Mouse (Mus musculus) liver, embryonic 14.5 days (tissue): ENCODE data around the gene Afdn. TPM values are rescaled to one million over a fixed set of nuclear protein-coding genes. Genes with fewer than 3 reads are reported as not detected.

ENCODE experiments used
- ATAC-seq: fragments of 200-750 bp; cut with Nextera tagmentation; 2 replicates; pipeline ENCODE4 v1.8.0; 2017; ENCODE audit warnings: moderate number of reproducible peaks, mild to moderate bottlenecking, moderate library complexity; ENCODE audit not compliant: insufficient read depth
- DNase-seq, 3 experiments: peaks; one replicate each; pipeline ENCODE4 v3.0.0-alpha.2; 2012 to 2013; ENCODE audit warnings: low read depth in 3 of 3, low spot score in 3 of 3
- H3K27ac ChIP-seq: fragments of 300-500 bp; sonication (generic); 2 replicates; pipeline ENCODE4 v1.5.1; 2014; ENCODE audit warnings: moderate library complexity, mild to moderate bottlenecking, control low read depth, inconsistent platforms
- H3K27me3 ChIP-seq: fragments of 300-500 bp; sonication (generic); 2 replicates; pipeline ENCODE4 v1.6.1; 2014; ENCODE audit warnings: mild to moderate bottlenecking, low read length, moderate library complexity; ENCODE audit not compliant: control insufficient read depth, insufficient read depth
- H3K36me3 ChIP-seq: fragments of 300-500 bp; sonication (generic); replicated peaks from 2 replicates; pipeline ENCODE4 v1.6.1; 2014; ENCODE audit warnings: low read depth; ENCODE audit not compliant: control insufficient read depth, insufficient read depth
- H3K4me1 ChIP-seq, 2 experiments: fragments of 200-500 bp in 1 of 2; fragments of 300-500 bp in 1 of 2; sonication (generic) in 1 of 2; replicated peaks; 2 replicates each; pipeline ENCODE4 v1.6.1; 2012 to 2014; ENCODE audit warnings: antibody characterized with exemption in 1 of 2, inconsistent platforms in 1 of 2, low read length in 1 of 2; ENCODE audit not compliant: control insufficient read depth in 2 of 2, insufficient read depth in 2 of 2
- H3K4me2 ChIP-seq: fragments of 300-500 bp; sonication (generic); 2 replicates; pipeline ENCODE4 v1.6.1; 2014; ENCODE audit warnings: low read depth, mild to moderate bottlenecking, control low read depth, moderate library complexity
- H3K4me3 ChIP-seq, 2 experiments: fragments of 200-500 bp in 1 of 2; fragments of 300-500 bp in 1 of 2; sonication (generic) in 1 of 2; 2 replicates each; pipeline ENCODE4 v1.5.1; 2012 to 2014; ENCODE audit warnings: low read depth in 2 of 2, low read length in 2 of 2, mild to moderate bottlenecking in 2 of 2, control low read depth in 1 of 2, inconsistent platforms in 1 of 2, moderate library complexity in 1 of 2; ENCODE audit not compliant: insufficient read depth in 1 of 2
- H3K9ac ChIP-seq: fragments of 300-500 bp; sonication (generic); replicated peaks from 2 replicates; pipeline ENCODE4 v1.6.1; 2014; ENCODE audit warnings: mild to moderate bottlenecking, control low read depth, moderate library complexity
- H3K9me3 ChIP-seq: fragments of 300-500 bp; sonication (generic); 2 replicates; pipeline ENCODE4 v1.6.1; 2016; ENCODE audit warnings: low read length, mixed read lengths; ENCODE audit not compliant: control insufficient read depth
- CTCF ChIP-seq: IDR thresholded peaks from 2 replicates; pipeline ENCODE4 v1.5.1; 2016; ENCODE audit warnings: antibody characterized with exemption, low read depth, control low read depth
- EP300 ChIP-seq: IDR thresholded peaks from 2 replicates; pipeline ENCODE4 v1.6.1; 2016; ENCODE audit warnings: antibody characterized with exemption, low read depth
- WGBS: fragments of 180-500 bp; shearing (Covaris S2); extraction: QIAGEN DNeasy Blood & Tissue Kit; methylation state at CpG from one replicate; pipeline ENCODE4 v1.1.7; 2014; ENCODE audit not compliant: insufficient replicate concordance; 5-methylcytosine and 5-hydroxymethylcytosine counted together
- polyA plus RNA-seq, 2 experiments: library from polyadenylated mRNA; depleted of rRNA in 1 of 2; stranded (reverse) in 1 of 2; unstranded in 1 of 2; fragments of >200 nt; fragmentation: Nextera tagmentation in 1 of 2; extraction: Ambion mirVana in 1 of 2; gene quantifications; 2 replicates each; pipeline versions ENCODE4 v1.2.1 to v1.2.3; 2012 to 2014

Afdn gene
- polyA plus RNA-seq, 2 experiments, result 6.4 to 7.1 TPM

DNA sequence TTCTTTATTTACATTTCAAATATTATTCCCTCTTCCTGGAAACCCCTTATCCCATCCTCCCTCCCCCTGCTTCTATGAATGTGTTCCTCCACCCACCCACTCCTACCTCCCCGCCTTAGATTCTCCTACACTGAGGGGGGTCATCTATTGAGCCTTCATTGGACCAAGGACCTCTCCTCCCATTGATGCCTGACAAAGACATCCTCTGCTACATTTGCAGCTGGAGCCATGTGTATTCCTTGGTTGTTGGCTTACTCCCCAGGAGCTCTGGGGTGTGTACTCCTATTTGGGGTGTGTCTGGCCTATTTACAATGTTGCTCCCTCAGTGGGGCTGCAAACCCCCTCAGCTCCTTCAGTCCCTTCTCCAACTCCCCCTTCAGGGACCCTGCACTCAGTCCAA, 109.9 kb downstream of the Afdn start:
- Histone ChIP-seq H3K27ac (no peak overlapping the region), H3K4me1 (0 out of 4 replicates have a peak, but pooled peaks cover 0 to 4% of the 10 kb centered on the region in 2 experiments), H3K36me3 (no peaks in the 10 kb centered on the region), H3K27me3 (no peaks in the 10 kb centered on the region), H3K9ac (no peak overlapping the region), H3K4me3 (no peak overlapping the region), H3K4me2 (no peak overlapping the region), H3K9me3 (no peaks in the 10 kb centered on the region)
- WGBS, result 58% methylated on average over 1 of the region's 1 CpGs
- DNase-seq (no peak), ATAC-seq (no peak)
- no peak for TF ChIP-seq EP300
- no peak for TF ChIP-seq CTCF

- Histone ChIP-seq H3K4me3 (no peak overlapping the region), H3K27ac (no peak overlapping the region), H3K9ac (no peak overlapping the region), H3K27me3 (no peaks in the 10 kb centered on the region), H3K4me1 (no peaks in the 10 kb centered on the region), H3K36me3 (no peaks in the 10 kb centered on the region), H3K4me2 (no peak overlapping the region), H3K9me3 (no peaks in the 10 kb centered on the region)
- ATAC-seq (no peak), DNase-seq (no peak)
- no peak for TF ChIP-seq EP300
- TF ChIP-seq CTCF, result no peak
- WGBS, result 62% methylated on average over 1 of the region's 1 CpGs
Measured at GRCm38 (mm10) chr17:13874245-13874644, 113.9 kb downstream of the Afdn start.

GRCm38 (mm10) chr17:13877460-13877859, 117.1 kb downstream of the Afdn start:
- H3K4me3 ChIP-seq, result no peak overlapping the region
- no peaks in the 10 kb centered on the region for H3K4me1 ChIP-seq
- H3K4me2 ChIP-seq, result no peak overlapping the region
- no peak for ATAC-seq
- no peaks in the 10 kb centered on the region for H3K36me3 ChIP-seq
- H3K27ac ChIP-seq, result no peak overlapping the region
- DNase-seq, result no peak
- H3K9me3 ChIP-seq, result no peaks in the 10 kb centered on the region
- no peaks in the 10 kb centered on the region for H3K27me3 ChIP-seq
- H3K9ac ChIP-seq, result no peak overlapping the region
- no peak for TF ChIP-seq CTCF
- TF ChIP-seq EP300, result no peak

- no peaks in the 10 kb centered on the region for H3K36me3 ChIP-seq
- no peak for TF ChIP-seq CTCF
- no peak for TF ChIP-seq EP300
- H3K4me2 ChIP-seq, result no peak overlapping the region
- H3K4me3 ChIP-seq, result no peak overlapping the region
- ATAC-seq (no peak), DNase-seq (no peak)
- no peaks in the 10 kb centered on the region for H3K4me1 ChIP-seq
- H3K27me3 ChIP-seq, result no peaks in the 10 kb centered on the region
- H3K9ac ChIP-seq, result no peak overlapping the region
- H3K27ac ChIP-seq, result no peak overlapping the region
- H3K9me3 ChIP-seq, result no peaks in the 10 kb centered on the region
- WGBS, result 55% methylated on average over 1 of the region's 1 CpGs
Measured at GRCm38 (mm10) chr17:13879731-13880130, 119.4 kb downstream of the Afdn start.

DNA sequence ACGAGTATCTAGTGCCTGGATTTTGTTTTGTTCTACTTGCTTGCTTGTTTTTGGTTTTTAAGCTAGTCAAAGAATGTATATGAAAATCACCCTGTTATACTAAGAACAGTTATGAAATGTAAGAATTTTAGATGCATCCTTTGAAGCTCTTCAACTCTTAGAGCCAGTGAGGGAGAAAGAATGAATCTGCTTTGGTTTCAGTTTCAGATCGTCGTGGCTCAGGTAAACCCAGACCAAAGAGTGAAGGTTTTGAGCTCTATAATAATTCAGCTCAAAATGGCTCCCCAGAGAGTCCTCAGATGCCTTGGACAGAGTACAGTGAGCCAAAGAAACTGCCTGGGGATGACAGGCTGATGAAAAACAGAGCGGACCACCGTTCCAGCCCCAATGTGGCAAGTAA, 123.2 kb downstream of the Afdn start:
- DNase-seq (no peak), ATAC-seq (no peak)
- WGBS, result 57% methylated on average over 5 of the region's 5 CpGs
- no peaks in the 10 kb centered on the region for H3K9me3 ChIP-seq
- H3K36me3 ChIP-seq, result no peaks in the 10 kb centered on the region
- no peak overlapping the region for H3K27ac ChIP-seq
- no peak overlapping the region for H3K4me3 ChIP-seq
- H3K9ac ChIP-seq, result no peak overlapping the region
- no peak overlapping the region for H3K4me2 ChIP-seq
- TF ChIP-seq EP300, result no peak
- no peak for TF ChIP-seq CTCF
- no peaks in the 10 kb centered on the region for H3K4me1 ChIP-seq
- H3K27me3 ChIP-seq, result no peaks in the 10 kb centered on the region
